Comparison of ENCODE assay signal across 8 mouse cellular contexts in the genomic region with DNA sequence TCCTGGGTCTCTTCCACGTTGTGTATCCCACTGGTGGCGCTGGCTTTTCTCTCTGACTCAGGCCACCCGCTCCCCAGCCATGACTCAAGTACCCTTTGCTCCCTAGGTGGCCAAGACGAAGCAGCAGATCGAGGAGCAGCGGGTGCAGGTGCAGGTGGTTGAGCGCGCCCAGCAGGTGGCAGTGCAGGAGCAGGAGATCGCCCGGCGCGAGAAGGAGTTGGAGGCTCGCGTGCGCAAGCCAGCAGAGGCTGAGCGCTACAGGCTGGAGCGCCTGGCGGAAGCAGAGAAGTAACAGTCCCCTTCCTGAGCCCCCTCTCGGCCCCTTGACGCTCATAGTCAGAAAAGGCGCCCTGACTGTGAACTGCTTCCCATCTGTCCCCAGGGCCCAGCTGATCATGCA. TPM values are rescaled to one million over a fixed set of nuclear protein-coding genes. Genes with fewer than 3 reads are reported as not detected.
DNase-seq lines count a peak whose midpoint lies in the region; ATAC-seq and TF ChIP-seq lines count a peak whose summit lies in the region.

No protein-coding gene starts in this region.

- 2% methylated on average over 21 of the region's 21 CpGs for WGBS in bone marrow, adult 2 months
- under 1% methylated on average over 21 of the region's 21 CpGs for WGBS in heart, embryonic 14.5 days
- 1% methylated on average over 18 of the region's 21 CpGs for WGBS in kidney, postnatal 0 days
- 3% methylated on average over 21 of the region's 21 CpGs for WGBS in liver, embryonic 16.5 days (ENCODE audit: insufficient replicate concordance)
- WGBS in neural tube, embryonic 12.5 days: 2% methylated on average over 21 of the region's 21 CpGs

- H3K9me3 ChIP-seq in heart, embryonic 14.5 days (ENCODE audit: control insufficient read depth, low read length): no peaks in the 10 kb centered on the region
- no peaks in the 10 kb centered on the region for H3K9me3 ChIP-seq in kidney, postnatal 0 days (replicated peaks; ENCODE audit: low read length)
- H3K9me3 ChIP-seq in liver, embryonic 16.5 days (replicated peaks; ENCODE audit: control insufficient read depth, low read length): no peaks in the 10 kb centered on the region
- H3K9me3 ChIP-seq in neural tube, embryonic 12.5 days: no peaks in the 10 kb centered on the region

- peak overlapping the region; percentile 40 for H3K27ac ChIP-seq in bone marrow, adult 2 months (ENCODE audit: control insufficient read depth, insufficient read depth, low read depth, low read length, poor library complexity)
- no peak overlapping the region for H3K27ac ChIP-seq in embryonic fibroblast, embryonic 13.5 days (ENCODE audit: insufficient read depth, low read length)
- H3K27ac ChIP-seq in heart, embryonic 14.5 days (replicated peaks in 1 of 2; ENCODE audit: control insufficient read depth in 1 of 2, insufficient read depth in 1 of 2, low read depth in 2 of 2, low read length in 2 of 2): 0 out of 4 replicates have a peak overlapping the region, but pooled peaks of 1 of the 2 experiments have one; percentile 2
- H3K27ac ChIP-seq in kidney, postnatal 0 days: no peak overlapping the region
- H3K27ac ChIP-seq in liver, embryonic 16.5 days (ENCODE audit: low read length): no peak overlapping the region
- no peak overlapping the region for H3K27ac ChIP-seq in neural tube, embryonic 12.5 days

- peak overlapping the region; percentile 35 for H3K4me2 ChIP-seq in heart, embryonic 14.5 days (ENCODE audit: low read length)
- no peak overlapping the region for H3K4me2 ChIP-seq in kidney, postnatal 0 days (ENCODE audit: low read length)
- peak overlapping the region; percentile 28; the same call in 1 of the 2 replicates for H3K4me2 ChIP-seq in liver, embryonic 16.5 days (ENCODE audit: low read depth, low read length)
- peak overlapping the region; percentile 35 for H3K4me2 ChIP-seq in neural tube, embryonic 12.5 days (replicated peaks)

- no peak overlapping the region for H3K4me3 ChIP-seq in bone marrow, adult 2 months (replicated peaks; ENCODE audit: control insufficient read depth, low read depth, low read length)
- H3K4me3 ChIP-seq in embryonic fibroblast, embryonic 13.5 days (ENCODE audit: insufficient read depth, low read length): no peak overlapping the region
- peak overlapping the region in 1 of 2 experiments; percentile 9; a peak in 1 of 4 replicates for H3K4me3 ChIP-seq in heart, embryonic 14.5 days (ENCODE audit: control insufficient read depth in 1 of 2, insufficient read depth in 1 of 2, low read depth in 1 of 2, low read length in 2 of 2)
- no peak overlapping the region for H3K4me3 ChIP-seq in kidney, postnatal 0 days (replicated peaks; ENCODE audit: low read depth, low read length)
- no peak overlapping the region for H3K4me3 ChIP-seq in liver, embryonic 16.5 days (ENCODE audit: low read depth, low read length)
- H3K4me3 ChIP-seq in neural tube, embryonic 12.5 days: no peak overlapping the region

- H3K4me1 ChIP-seq in bone marrow, adult 2 months (ENCODE audit: control insufficient read depth, insufficient read depth, low read length): peaks cover 2% of the 10 kb centered on the region; the same call in 1 of the 2 replicates
- H3K4me1 ChIP-seq in embryonic fibroblast, embryonic 13.5 days (ENCODE audit: control insufficient read depth, insufficient read depth, low read length): no peaks in the 10 kb centered on the region; the same call in 1 of the 2 replicates
- H3K4me1 ChIP-seq in heart, embryonic 14.5 days (ENCODE audit: control insufficient read depth in 2 of 2, insufficient read depth in 2 of 2, low read length in 2 of 2): peaks cover under 1 to 26% of the 10 kb centered on the region in 2 experiments
- H3K4me1 ChIP-seq in kidney, postnatal 0 days (replicated peaks; ENCODE audit: insufficient read depth, low read length): peaks cover 2% of the 10 kb centered on the region; the same call in 1 of the 2 replicates
- H3K4me1 ChIP-seq in liver, embryonic 16.5 days (ENCODE audit: control insufficient read depth, low read depth, low read length): peaks cover 31% of the 10 kb centered on the region
- peaks cover 27% of the 10 kb centered on the region for H3K4me1 ChIP-seq in neural tube, embryonic 12.5 days

- peak; percentile 89 for DNase-seq in CD4-positive helper T cell, adult 2 months (ENCODE audit: low read depth, low spot score)
- DNase-seq in kidney, postnatal 0 days (ENCODE audit: low spot score): peak; percentile 97
- peak; percentile 93 for DNase-seq in testis, postnatal 10 days (ENCODE audit: low spot score)

- ATAC-seq in heart, embryonic 14.5 days (ENCODE audit: insufficient number of reproducible peaks, insufficient read depth, low FRiP score, low read depth): peak; percentile 57
- peak; percentile 76 for ATAC-seq in kidney, postnatal 0 days (replicated peaks; ENCODE audit: low FRiP score, low read depth)
- ATAC-seq in liver, embryonic 16.5 days (ENCODE audit: low read depth): peak; percentile 75
- ATAC-seq in neural tube, embryonic 12.5 days (ENCODE audit: low FRiP score, low read depth): peak; percentile 61

- TF ChIP-seq POLR2A in bone marrow, adult 2 months (IDR thresholded peaks at IDR 0.05; ENCODE audit: borderline replicate concordance, control insufficient read depth, low read depth, low read length): no peak
- TF ChIP-seq POLR2A in embryonic fibroblast, embryonic 13.5 days (IDR thresholded peaks at IDR 0.05; ENCODE audit: low read depth, low read length): no peak

- peak overlapping the region; percentile 52; the same call in 1 of the 2 replicates for H3K9ac ChIP-seq in heart, embryonic 14.5 days (ENCODE audit: low read length)
- no peak overlapping the region for H3K9ac ChIP-seq in kidney, postnatal 0 days (ENCODE audit: low read depth, low read length)
- H3K9ac ChIP-seq in liver, embryonic 16.5 days (ENCODE audit: low read depth, low read length): peak overlapping the region; percentile 17; the same call in 1 of the 2 replicates
- H3K9ac ChIP-seq in neural tube, embryonic 12.5 days: no peak overlapping the region

- peaks cover 91% of the 10 kb centered on the region for H3K36me3 ChIP-seq in heart, embryonic 14.5 days (ENCODE audit: control insufficient read depth, insufficient read depth, low read length)
- peaks cover 28% of the 10 kb centered on the region for H3K36me3 ChIP-seq in kidney, postnatal 0 days (ENCODE audit: insufficient read depth, low read length)
- H3K36me3 ChIP-seq in liver, embryonic 16.5 days (ENCODE audit: control insufficient read depth, insufficient read depth): peaks cover 34% of the 10 kb centered on the region
- peaks cover 49% of the 10 kb centered on the region for H3K36me3 ChIP-seq in neural tube, embryonic 12.5 days

- no peaks in the 10 kb centered on the region for H3K27me3 ChIP-seq in heart, embryonic 14.5 days (ENCODE audit: control insufficient read depth, insufficient read depth, low read length)
- no peaks in the 10 kb centered on the region for H3K27me3 ChIP-seq in kidney, postnatal 0 days (ENCODE audit: insufficient read depth, low read length)
- H3K27me3 ChIP-seq in liver, embryonic 16.5 days (ENCODE audit: control insufficient read depth, insufficient read depth, low read depth, low read length): no peaks in the 10 kb centered on the region
- H3K27me3 ChIP-seq in neural tube, embryonic 12.5 days (replicated peaks): no peaks in the 10 kb centered on the region

- TF ChIP-seq CTCF in bone marrow, adult 2 months (IDR thresholded peaks at IDR 0.05; ENCODE audit: control insufficient read depth, insufficient read depth, low read length): peak; percentile 98
- peak; percentile 92 for TF ChIP-seq CTCF in embryonic fibroblast, embryonic 13.5 days (IDR thresholded peaks at IDR 0.05; ENCODE audit: borderline replicate concordance, insufficient read depth, low read length)
- TF ChIP-seq CTCF in kidney, postnatal 0 days (IDR thresholded peaks at IDR 0.05; ENCODE audit: low read depth): peak; percentile 97

RNA-seq across cellular contexts. Expression of a gene that starts 6.7 kb away (rescaled TPM):
- 41.7 and 90.0 TPM in 2 replicates for polyA plus RNA-seq in bone marrow, adult 2 months (2011; ENCODE audit: insufficient read depth, insufficient read length, low replicate concordance, missing spikeins)
- polyA plus RNA-seq in embryonic fibroblast, embryonic 13.5 days (2011; ENCODE audit: insufficient read length, low read depth, missing spikeins): 66.3 and 78.7 TPM in 2 replicates
- polyA plus RNA-seq in heart, embryonic 14.5 days (2014; fragmentation: Nextera tagmentation; extraction: Ambion mirVana): 86.8 and 93.7 TPM in 2 replicates
- 52.2 and 54.5 TPM in 2 replicates for polyA plus RNA-seq in kidney, postnatal 0 days (2015; fragmentation: Nextera tagmentation; extraction: Ambion mirVana)
- 32.7 and 33.6 TPM in 2 replicates for polyA plus RNA-seq in liver, embryonic 16.5 days (2015; fragmentation: Nextera tagmentation; extraction: Ambion mirVana)
- 60.5 and 60.6 TPM in 2 replicates for polyA plus RNA-seq in neural tube, embryonic 12.5 days (2016; fragmentation: Nextera tagmentation; extraction: Ambion mirVana)

RNA-seq across cellular contexts. Expression of a gene that starts 8.3 kb away (rescaled TPM):
- polyA plus RNA-seq in bone marrow, adult 2 months (2011; ENCODE audit: insufficient read depth, insufficient read length, low replicate concordance, missing spikeins): 8.7 and 17.1 TPM in 2 replicates
- 82.6 and 120 TPM in 2 replicates for polyA plus RNA-seq in embryonic fibroblast, embryonic 13.5 days (2011; ENCODE audit: insufficient read length, low read depth, missing spikeins)
- 20.8 and 27.3 TPM in 2 replicates for polyA plus RNA-seq in heart, embryonic 14.5 days (2014; fragmentation: Nextera tagmentation; extraction: Ambion mirVana)
- polyA plus RNA-seq in kidney, postnatal 0 days (2015; fragmentation: Nextera tagmentation; extraction: Ambion mirVana): 83.6 and 93.1 TPM in 2 replicates
- 15.8 and 19.4 TPM in 2 replicates for polyA plus RNA-seq in liver, embryonic 16.5 days (2015; fragmentation: Nextera tagmentation; extraction: Ambion mirVana)
- 5.2 and 7.9 TPM in 2 replicates for polyA plus RNA-seq in neural tube, embryonic 12.5 days (2016; fragmentation: Nextera tagmentation; extraction: Ambion mirVana)

RNA-seq across cellular contexts. Expression of a gene that starts 8.4 kb away (rescaled TPM):
- polyA plus RNA-seq in bone marrow, adult 2 months (2011; ENCODE audit: insufficient read depth, insufficient read length, low replicate concordance, missing spikeins): 380 and 447 TPM in 2 replicates
- polyA plus RNA-seq in embryonic fibroblast, embryonic 13.5 days (2011; ENCODE audit: insufficient read length, low read depth, missing spikeins): 856 and 947 TPM in 2 replicates
- polyA plus RNA-seq in heart, embryonic 14.5 days (2014; fragmentation: Nextera tagmentation; extraction: Ambion mirVana): 673 and 698 TPM in 2 replicates
- 503 and 575 TPM in 2 replicates for polyA plus RNA-seq in kidney, postnatal 0 days (2015; fragmentation: Nextera tagmentation; extraction: Ambion mirVana)
- 328 and 345 TPM in 2 replicates for polyA plus RNA-seq in liver, embryonic 16.5 days (2015; fragmentation: Nextera tagmentation; extraction: Ambion mirVana)
- 1,533 and 1,543 TPM in 2 replicates for polyA plus RNA-seq in neural tube, embryonic 12.5 days (2016; fragmentation: Nextera tagmentation; extraction: Ambion mirVana)

RNA-seq across cellular contexts. Expression of a gene that starts 11.6 kb away (rescaled TPM):
- polyA plus RNA-seq in bone marrow, adult 2 months (2011; ENCODE audit: insufficient read depth, insufficient read length, low replicate concordance, missing spikeins): 17.2 and 24.2 TPM in 2 replicates
- polyA plus RNA-seq in embryonic fibroblast, embryonic 13.5 days (2011; ENCODE audit: insufficient read length, low read depth, missing spikeins): 30.4 and 31.8 TPM in 2 replicates
- polyA plus RNA-seq in heart, embryonic 14.5 days (2014; fragmentation: Nextera tagmentation; extraction: Ambion mirVana): 15.3 and 16.1 TPM in 2 replicates
- polyA plus RNA-seq in kidney, postnatal 0 days (2015; fragmentation: Nextera tagmentation; extraction: Ambion mirVana): 5.4 and 5.6 TPM in 2 replicates
- 10.0 and 10.3 TPM in 2 replicates for polyA plus RNA-seq in liver, embryonic 16.5 days (2015; fragmentation: Nextera tagmentation; extraction: Ambion mirVana)
- 13.6 and 14.7 TPM in 2 replicates for polyA plus RNA-seq in neural tube, embryonic 12.5 days (2016; fragmentation: Nextera tagmentation; extraction: Ambion mirVana)

RNA-seq across cellular contexts. Expression of a gene that starts 31.4 kb away (rescaled TPM):
- polyA plus RNA-seq in bone marrow, adult 2 months (2011; ENCODE audit: insufficient read depth, insufficient read length, low replicate concordance, missing spikeins): 16.0 and 22.4 TPM in 2 replicates
- polyA plus RNA-seq in embryonic fibroblast, embryonic 13.5 days (2011; ENCODE audit: insufficient read length, low read depth, missing spikeins): 9.8 and 15.5 TPM in 2 replicates
- polyA plus RNA-seq in heart, embryonic 14.5 days (2014; fragmentation: Nextera tagmentation; extraction: Ambion mirVana): 44.0 and 44.9 TPM in 2 replicates
- 36.9 and 44.6 TPM in 2 replicates for polyA plus RNA-seq in kidney, postnatal 0 days (2015; fragmentation: Nextera tagmentation; extraction: Ambion mirVana)
- polyA plus RNA-seq in liver, embryonic 16.5 days (2015; fragmentation: Nextera tagmentation; extraction: Ambion mirVana): 20.7 and 21.1 TPM in 2 replicates
- polyA plus RNA-seq in neural tube, embryonic 12.5 days (2016; fragmentation: Nextera tagmentation; extraction: Ambion mirVana): 40.5 and 41.3 TPM in 2 replicates

Comparison
In these comparisons a context has a peak if more than half of its experiments do, and no peak if none do; other contexts are left out.
1. H3K9ac ChIP-seq: peak in heart, embryonic 14.5 days (single experiment) and liver, embryonic 16.5 days (single experiment); none in kidney, postnatal 0 days (single experiment) and neural tube, embryonic 12.5 days (single experiment).
2. Peak in every context shown above with its lines, with median percentiles within 50 percentile points of each other: DNase-seq, CTCF ChIP-seq and ATAC-seq.